ENCODE assay signal across 23 mouse cellular contexts in the genomic region with DNA sequence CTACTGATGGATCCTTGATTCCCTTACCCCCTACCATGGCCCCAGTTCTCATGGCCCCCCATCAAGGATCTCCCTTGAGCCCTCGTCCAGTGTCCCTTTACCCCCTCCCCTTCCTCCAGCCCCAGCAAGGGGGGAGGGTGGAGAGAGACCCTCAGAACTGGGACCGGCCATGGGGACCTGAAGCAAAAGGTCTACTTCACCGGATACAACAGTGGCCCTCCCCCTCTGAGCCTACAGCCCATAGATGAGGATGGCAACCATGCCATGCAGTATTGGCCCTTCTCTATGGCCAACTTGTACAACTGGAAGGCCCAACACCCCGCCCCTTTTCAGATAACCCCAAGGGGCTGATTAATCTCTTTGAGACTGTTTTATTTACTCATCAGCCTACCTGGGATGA.
"Had no signal": no experiment of that assay in that cellular context is flagged by ENCODE, and none has a peak within 500 bp of the region (broad histone marks: within the 10 kb centered on the region; RNA-seq: fewer than 3 reads in every experiment).

No protein-coding gene starts in this region.

- H3K4me3 ChIP-seq: heart, embryonic 13.5 days; heart, embryonic 15.5 days; hindbrain, embryonic 13.5 days; hindbrain, embryonic 15.5 days; limb, embryonic 12.5 days; liver, embryonic 12.5 days had no signal

- H3K36me3 ChIP-seq: heart, embryonic 13.5 days; heart, embryonic 15.5 days; hindbrain, embryonic 13.5 days; hindbrain, embryonic 15.5 days; limb, embryonic 12.5 days; liver, embryonic 12.5 days had no signal

- H3K27me3 ChIP-seq: heart, embryonic 13.5 days; heart, embryonic 15.5 days; hindbrain, embryonic 13.5 days; hindbrain, embryonic 15.5 days; limb, embryonic 12.5 days; liver, embryonic 12.5 days had no signal

- ATAC-seq: hindbrain, postnatal 0 days; intestine, embryonic 16.5 days; liver, embryonic 12.5 days had no signal

- H3K4me2 ChIP-seq: heart, embryonic 11.5 days; heart, embryonic 13.5 days; heart, embryonic 15.5 days; hindbrain, embryonic 13.5 days; hindbrain, embryonic 15.5 days; limb, embryonic 12.5 days; liver, embryonic 12.5 days had no signal

- H3K9me3 ChIP-seq: heart, embryonic 13.5 days; heart, embryonic 15.5 days; hindbrain, embryonic 13.5 days; hindbrain, embryonic 15.5 days; limb, embryonic 12.5 days; liver, embryonic 12.5 days had no signal

- H3K9ac ChIP-seq: heart, embryonic 13.5 days; heart, embryonic 15.5 days; hindbrain, embryonic 13.5 days; hindbrain, embryonic 15.5 days; limb, embryonic 12.5 days; liver, embryonic 12.5 days; liver, embryonic 14.5 days had no signal

- H3K4me1 ChIP-seq: heart, embryonic 13.5 days; heart, embryonic 15.5 days; hindbrain, embryonic 13.5 days; hindbrain, embryonic 15.5 days; limb, embryonic 12.5 days; liver, embryonic 12.5 days had no signal

- DNase-seq: gastrocnemius, postnatal 14 days; gastrocnemius, postnatal 36 days; heart, adult 18-20 months; heart, postnatal 14 days; heart, postnatal 36 days; kidney, adult 11 months; kidney, adult 2 months; kidney, adult 9 months; kidney, postnatal 14 days; kidney, postnatal 36 days; layer of hippocampus, adult 9-11 months; layer of hippocampus, postnatal 36 days; left cerebral cortex, postnatal 4 days had no signal

- H3K27ac ChIP-seq: heart, embryonic 13.5 days; heart, embryonic 15.5 days; hindbrain, embryonic 13.5 days; hindbrain, embryonic 15.5 days; hindbrain, postnatal 0 days; limb, embryonic 12.5 days; liver, embryonic 12.5 days; liver, embryonic 14.5 days had no signal
